Mouse (Mus musculus): ENCODE measurements around the gene Dst. TPM values are rescaled to one million over a fixed set of nuclear protein-coding genes. Genes with fewer than 3 reads are reported as not detected.
"Not testable (repeated sequence)": the region's sequence is repeated elsewhere in the genome, so short reads cannot be mapped to it uniquely, and the experiment has no call there.

The Dst gene
- polyA plus RNA-seq, 1 experiment = 197 TPM

DNA sequence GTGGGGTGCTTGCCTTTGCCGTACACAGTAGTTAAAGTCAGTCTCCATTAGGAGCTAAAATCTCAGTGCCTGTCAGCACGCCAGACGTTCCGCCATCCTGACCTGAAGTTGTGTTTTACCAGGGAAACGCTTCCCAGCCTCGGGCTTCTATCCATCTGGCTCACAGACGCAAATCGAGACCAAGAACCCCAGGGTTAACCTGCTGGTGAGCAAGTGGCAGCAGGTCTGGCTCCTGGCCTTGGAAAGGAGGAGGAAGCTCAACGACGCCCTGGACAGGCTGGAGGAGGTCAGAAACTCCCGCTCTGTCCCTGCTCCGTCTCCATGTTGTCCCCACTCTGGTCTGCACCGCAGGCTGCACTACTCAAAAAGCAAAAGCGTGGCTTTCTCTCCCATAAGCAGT, 385.2 kb downstream of the Dst start:
- Histone ChIP-seq H3K4me3 (ENCODE audit: insufficient read depth, low read depth, low read length) (no peak overlapping the region), H3K27ac (ENCODE audit: insufficient read depth, low read depth, low read length) (no peak overlapping the region), H3K4me1 (ENCODE audit: control insufficient read depth, insufficient read depth, low read length) (peaks cover 3% of the 10 kb centered on the region; the same call in 1 of the 2 replicates)
- 92% methylated on average over 14 of the region's 14 CpGs for WGBS
- no peak for TF ChIP-seq CTCF (IDR thresholded peaks at IDR 0.05; ENCODE audit: insufficient read depth, low read depth, low read length)
- TF ChIP-seq POLR2A (IDR thresholded peaks at IDR 0.05; ENCODE audit: insufficient read depth, low read depth, low read length) = no peak

DNA sequence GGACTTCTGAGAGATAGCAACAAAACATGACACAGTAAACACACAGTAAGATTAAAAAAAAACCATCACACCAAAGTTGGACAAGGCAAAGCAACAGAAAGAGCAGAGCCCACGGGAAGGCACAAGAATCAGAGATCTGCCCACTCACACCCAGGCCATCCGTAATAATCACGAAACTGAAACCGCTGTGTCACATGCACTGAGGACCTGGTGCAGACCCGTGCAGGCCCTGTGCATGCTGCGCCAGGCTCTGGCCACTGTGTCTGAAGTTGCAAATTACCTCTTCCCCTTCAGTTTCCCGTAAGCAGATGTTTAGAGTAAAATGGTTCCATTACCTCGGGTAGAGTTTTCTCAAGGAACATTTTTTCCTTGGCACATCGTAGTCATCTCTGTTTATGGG, 389.6 kb downstream of the Dst start:
- no peak overlapping the region for H3K27ac ChIP-seq (ENCODE audit: insufficient read depth, low read depth, low read length)
- WGBS = 76% methylated on average over 9 of the region's 9 CpGs
- H3K4me1 ChIP-seq (ENCODE audit: control insufficient read depth, insufficient read depth, low read length) = peaks cover 10% of the 10 kb centered on the region; the same call in 1 of the 2 replicates
- TF ChIP-seq CTCF (IDR thresholded peaks at IDR 0.05; ENCODE audit: insufficient read depth, low read depth, low read length) (no peak), POLR2A (IDR thresholded peaks at IDR 0.05; ENCODE audit: insufficient read depth, low read depth, low read length) (no peak)
- no peak overlapping the region for H3K4me3 ChIP-seq (ENCODE audit: insufficient read depth, low read depth, low read length)

DNA sequence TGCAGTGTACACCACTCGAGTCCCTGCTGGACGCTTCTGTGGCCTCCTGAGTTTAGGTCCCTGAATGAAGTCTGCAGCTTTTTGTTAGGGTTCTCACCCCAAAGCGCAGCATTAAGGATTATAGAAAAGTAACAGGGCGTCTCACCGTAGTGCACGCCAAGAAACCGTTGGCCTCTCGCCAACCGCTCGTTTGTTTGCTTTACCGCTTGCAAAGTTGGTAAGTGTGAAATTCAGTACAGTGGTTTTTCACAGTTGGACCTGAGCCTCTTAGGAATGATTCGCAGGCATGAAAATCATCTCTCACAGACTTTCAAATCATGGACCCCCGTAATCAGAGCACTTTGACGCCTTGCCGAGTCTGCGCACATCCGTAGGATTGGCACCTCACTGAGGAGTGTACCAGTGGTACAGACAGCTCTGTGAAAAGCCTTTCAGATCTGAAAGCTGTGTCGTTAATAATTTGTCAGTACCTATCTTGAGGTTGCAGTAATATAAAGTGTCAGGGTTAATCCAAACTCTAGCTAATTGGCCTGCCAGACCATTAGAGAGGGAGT, 390.7 kb downstream of the Dst start:
- WGBS = 35% methylated on average over 18 of the region's 18 CpGs
- H3K4me1 ChIP-seq (ENCODE audit: control insufficient read depth, insufficient read depth, low read length) = peaks cover 10% of the 10 kb centered on the region; the same call in 1 of the 2 replicates
- TF ChIP-seq POLR2A (IDR thresholded peaks at IDR 0.05; ENCODE audit: insufficient read depth, low read depth, low read length) (no peak), CTCF (IDR thresholded peaks at IDR 0.05; ENCODE audit: insufficient read depth, low read depth, low read length) (no peak)
- H3K27ac ChIP-seq (ENCODE audit: insufficient read depth, low read depth, low read length) = no peak overlapping the region
- no peak overlapping the region for H3K4me3 ChIP-seq (ENCODE audit: insufficient read depth, low read depth, low read length)

DNA sequence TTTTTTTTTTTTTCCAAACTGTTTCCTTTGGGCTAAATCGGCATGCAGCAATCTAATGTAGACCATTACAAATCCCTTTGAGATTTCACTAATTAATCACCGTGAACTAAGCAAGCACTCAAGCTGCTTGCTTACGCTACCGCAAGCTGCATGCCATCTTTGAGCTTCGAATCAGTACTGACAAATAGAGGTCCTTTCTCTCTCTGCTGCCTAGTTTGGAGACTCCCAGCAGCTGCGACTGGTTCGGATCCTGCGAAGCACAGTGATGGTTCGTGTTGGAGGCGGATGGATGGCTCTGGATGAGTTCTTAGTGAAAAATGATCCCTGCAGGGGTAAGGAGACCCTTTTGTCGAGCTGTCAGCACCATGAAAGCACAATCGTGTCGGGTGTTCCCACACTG, 391.5 kb downstream of the Dst start:
- TF ChIP-seq POLR2A (IDR thresholded peaks at IDR 0.05; ENCODE audit: insufficient read depth, low read depth, low read length) (no peak), CTCF (IDR thresholded peaks at IDR 0.05; ENCODE audit: insufficient read depth, low read depth, low read length) (no peak)
- WGBS = 72% methylated on average over 13 of the region's 13 CpGs
- Histone ChIP-seq H3K4me1 (ENCODE audit: control insufficient read depth, insufficient read depth, low read length) (peaks cover 10% of the 10 kb centered on the region; the same call in 1 of the 2 replicates), H3K27ac (ENCODE audit: insufficient read depth, low read depth, low read length) (no peak overlapping the region), H3K4me3 (ENCODE audit: insufficient read depth, low read depth, low read length) (no peak overlapping the region)

DNA sequence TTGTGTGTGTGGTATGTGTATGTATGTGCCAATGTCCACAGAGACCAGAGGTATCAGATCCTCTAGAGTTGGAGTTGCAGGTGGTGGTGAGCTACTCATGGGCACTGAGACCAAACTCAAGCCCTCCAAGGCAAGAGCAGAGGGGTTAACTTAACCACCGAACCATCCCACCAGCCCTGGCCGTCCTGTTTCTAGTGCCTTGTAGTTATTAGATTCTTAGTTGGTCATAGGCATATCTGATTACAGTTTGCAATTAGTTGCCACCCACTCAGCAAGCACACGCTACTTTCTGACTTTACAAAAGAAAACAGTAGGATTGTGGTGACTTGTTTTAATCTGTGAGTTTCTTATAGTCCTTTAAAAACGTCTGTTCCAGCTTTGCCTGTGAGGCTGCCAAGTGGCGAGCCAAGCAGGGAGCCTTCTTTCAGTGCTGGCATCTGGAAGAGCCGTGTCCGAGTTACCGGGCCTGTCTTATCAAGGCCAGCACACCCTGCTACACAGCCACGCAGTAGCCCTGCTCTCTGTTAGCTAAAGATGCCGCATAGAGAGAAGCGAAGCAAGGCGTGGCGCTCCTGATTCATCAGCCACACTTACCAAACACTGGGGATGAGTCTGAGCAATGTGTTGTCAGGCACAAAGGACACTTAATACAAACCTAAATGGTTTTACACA, 392.4 kb downstream of the Dst start:
- H3K4me3 ChIP-seq (ENCODE audit: insufficient read depth, low read depth, low read length) = no peak overlapping the region
- 56% methylated on average over 13 of the region's 13 CpGs for WGBS
- TF ChIP-seq CTCF (IDR thresholded peaks at IDR 0.05; ENCODE audit: insufficient read depth, low read depth, low read length) = no peak
- no peak for TF ChIP-seq POLR2A (IDR thresholded peaks at IDR 0.05; ENCODE audit: insufficient read depth, low read depth, low read length)
- no peak overlapping the region for H3K27ac ChIP-seq (ENCODE audit: insufficient read depth, low read depth, low read length)
- H3K4me1 ChIP-seq (ENCODE audit: control insufficient read depth, insufficient read depth, low read length) = peaks cover 10% of the 10 kb centered on the region; the same call in 1 of the 2 replicates

DNA sequence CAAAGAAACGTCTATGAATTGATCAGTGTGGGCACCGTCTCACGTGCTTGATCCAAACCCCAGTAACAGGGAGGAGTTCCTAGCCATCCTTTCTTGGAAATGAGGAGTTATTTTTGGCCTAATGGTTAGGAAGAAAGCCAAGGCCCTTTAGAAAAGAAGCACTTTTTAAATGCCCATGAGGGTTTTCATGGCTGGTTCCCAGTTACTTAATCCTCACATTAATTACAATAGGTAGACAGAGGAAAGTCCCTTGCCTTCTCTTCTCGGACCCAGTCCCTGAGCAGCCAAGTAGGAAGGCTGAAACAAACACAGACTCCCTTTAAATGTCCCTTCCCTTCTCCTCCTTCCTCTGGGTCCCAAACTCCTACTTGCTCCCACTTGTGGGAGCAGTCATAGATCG, 396.2 kb downstream of the Dst start:
- no peak overlapping the region for H3K4me3 ChIP-seq (ENCODE audit: insufficient read depth, low read depth, low read length)
- peaks cover 5% of the 10 kb centered on the region; the same call in 1 of the 2 replicates for H3K4me1 ChIP-seq (ENCODE audit: control insufficient read depth, insufficient read depth, low read length)
- 58% methylated on average over 5 of the region's 5 CpGs for WGBS
- TF ChIP-seq POLR2A (IDR thresholded peaks at IDR 0.05; ENCODE audit: insufficient read depth, low read depth, low read length) (no peak), CTCF (IDR thresholded peaks at IDR 0.05; ENCODE audit: insufficient read depth, low read depth, low read length) (no peak)
- H3K27ac ChIP-seq (ENCODE audit: insufficient read depth, low read depth, low read length) = no peak overlapping the region

DNA sequence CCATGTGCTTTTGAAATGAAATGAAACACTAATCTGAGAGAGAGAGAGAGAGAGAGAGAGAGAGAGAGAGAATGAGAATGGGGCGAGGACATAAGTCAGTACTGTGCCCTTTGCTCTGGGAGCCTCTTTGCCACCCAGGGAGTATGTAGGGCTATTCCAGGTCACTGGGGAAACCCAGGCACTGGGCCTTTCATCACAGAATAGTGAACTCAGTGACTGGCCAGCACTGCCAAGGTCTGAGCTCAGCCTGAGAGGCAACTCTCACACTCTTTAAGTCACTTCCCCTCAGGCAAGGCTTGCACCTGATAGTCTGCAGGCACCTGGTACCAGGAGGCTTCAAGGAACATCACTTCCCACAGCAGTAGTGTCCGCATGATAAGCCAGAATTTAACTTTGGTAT, 398.7 kb downstream of the Dst start:
- H3K27ac ChIP-seq (ENCODE audit: insufficient read depth, low read depth, low read length) = no peak overlapping the region
- 91% methylated on average over 2 of the region's 2 CpGs for WGBS
- TF ChIP-seq CTCF (IDR thresholded peaks at IDR 0.05; ENCODE audit: insufficient read depth, low read depth, low read length) (no peak), POLR2A (IDR thresholded peaks at IDR 0.05; ENCODE audit: insufficient read depth, low read depth, low read length) (no peak)

DNA sequence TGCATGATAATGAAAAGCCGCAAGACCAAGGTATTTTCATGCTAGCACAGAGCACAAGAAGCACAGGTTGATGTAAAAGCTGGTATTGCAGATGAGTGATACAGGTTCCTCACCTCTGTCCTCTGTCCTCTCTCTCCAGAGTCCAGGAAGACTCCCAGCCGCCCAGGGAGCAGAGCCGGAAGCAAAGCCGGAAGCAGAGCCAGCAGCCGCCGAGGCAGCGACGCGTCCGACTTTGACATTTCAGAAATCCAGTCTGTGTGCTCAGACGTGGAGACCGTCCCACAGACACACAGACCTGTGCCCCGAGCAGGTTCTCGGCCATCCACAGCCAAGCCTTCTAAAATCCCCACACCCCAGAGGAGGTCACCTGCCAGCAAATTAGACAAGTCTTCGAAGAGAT, 399.2 kb downstream of the Dst start:
- no peak for TF ChIP-seq CTCF (IDR thresholded peaks at IDR 0.05; ENCODE audit: insufficient read depth, low read depth, low read length)
- H3K4me3 ChIP-seq (ENCODE audit: insufficient read depth, low read depth, low read length) = no peak overlapping the region
- no peaks in the 10 kb centered on the region for H3K4me1 ChIP-seq (ENCODE audit: control insufficient read depth, insufficient read depth, low read length)
- WGBS = 96% methylated on average over 15 of the region's 15 CpGs
- no peak overlapping the region for H3K27ac ChIP-seq (ENCODE audit: insufficient read depth, low read depth, low read length)

More for the DNA sequence above, 398.7 kb downstream of the Dst start:
- Histone ChIP-seq H3K4me1 (ENCODE audit: control insufficient read depth, insufficient read depth, low read length) (no peaks in the 10 kb centered on the region), H3K4me3 (ENCODE audit: insufficient read depth, low read depth, low read length) (no peak overlapping the region)

DNA sequence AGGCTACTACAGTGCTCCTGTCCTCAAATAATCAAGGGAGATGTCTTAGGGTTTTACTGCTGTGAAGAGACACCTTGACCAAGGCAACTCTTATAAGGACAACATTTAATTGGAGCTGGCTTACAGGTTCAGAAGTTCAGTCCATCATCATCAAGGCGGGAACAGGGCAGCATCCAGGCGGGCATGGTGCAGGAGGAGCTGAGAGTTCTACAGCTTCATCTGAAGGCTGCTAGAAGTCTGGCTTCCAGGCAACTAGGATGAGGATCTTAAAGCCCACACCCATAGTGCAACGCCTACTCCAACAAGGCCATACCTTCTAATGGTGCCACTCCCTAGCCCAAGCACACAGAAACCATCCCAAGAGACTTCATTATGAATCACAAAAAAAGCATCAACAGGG, 400.8 kb downstream of the Dst start:
- H3K4me3 ChIP-seq (ENCODE audit: insufficient read depth, low read depth, low read length); H3K27ac ChIP-seq (ENCODE audit: insufficient read depth, low read depth, low read length); H3K4me1 ChIP-seq (ENCODE audit: control insufficient read depth, insufficient read depth, low read length): not testable (repeated sequence)
- WGBS = 96% methylated on average over 3 of the region's 3 CpGs
